Mouse (Mus musculus): ENCODE measurements around the gene Zbp1.

GRCm38 (mm10) chr2:173229578-173230224 is 11.0 kb upstream of the Zbp1 start:
- TF ChIP-seq CTCF (IDR thresholded peaks at IDR 0.05; ENCODE audit: low read depth), result peak; percentile 96
- TF ChIP-seq EP300 (IDR thresholded peaks at IDR 0.05; ENCODE audit: low read depth), result no peak

All from liver, postnatal 0 days (tissue).